Mouse (Mus musculus) forebrain, embryonic 11.5 days (tissue): Measurements from ENCODE around the gene Trim56. TPM values are rescaled to one million over a fixed set of nuclear protein-coding genes. Genes with fewer than 3 reads are reported as not detected.

Source experiments
- ATAC-seq: fragments of 200-750 bp; cut with Nextera tagmentation; replicated peaks from 2 replicates; pipeline ENCODE4 v1.8.0; 2017; ENCODE audit warnings: moderate TSS enrichment; ENCODE audit not compliant: low FRiP score
- DNase-seq: peaks from one replicate; pipeline ENCODE4 v3.0.0-alpha.2; 2017; ENCODE audit warnings: low spot score
- H3K27ac ChIP-seq: fragments of 300-500 bp; sonication (generic); 2 replicates; pipeline ENCODE4 v1.5.1; 2014; ENCODE audit warnings: low read depth, low read length
- H3K27me3 ChIP-seq: fragments of 300-500 bp; sonication (generic); 2 replicates; pipeline ENCODE4 v1.6.1; 2014; ENCODE audit warnings: mild to moderate bottlenecking, low read length, mixed read lengths; ENCODE audit not compliant: control insufficient read depth, insufficient read depth
- H3K36me3 ChIP-seq: fragments of 300-500 bp; sonication (generic); 2 replicates; pipeline ENCODE4 v1.6.1; 2014; ENCODE audit warnings: mild to moderate bottlenecking, low read length, moderate library complexity, mixed read lengths; ENCODE audit not compliant: control insufficient read depth, insufficient read depth
- H3K4me1 ChIP-seq: fragments of 300-500 bp; sonication (generic); replicated peaks from 2 replicates; pipeline ENCODE4 v1.6.1; 2014; ENCODE audit warnings: low read length, mixed read lengths; ENCODE audit not compliant: control insufficient read depth, insufficient read depth
- H3K4me2 ChIP-seq: fragments of 300-500 bp; sonication (generic); 2 replicates; pipeline ENCODE4 v1.6.1; 2014; ENCODE audit warnings: low read depth, mild to moderate bottlenecking, low read length, moderate library complexity, mixed read lengths; ENCODE audit not compliant: severe bottlenecking
- H3K4me3 ChIP-seq: fragments of 300-500 bp; sonication (generic); 2 replicates; pipeline ENCODE4 v1.5.1; 2014; ENCODE audit warnings: low read depth, low read length
- H3K9ac ChIP-seq: fragments of 300-500 bp; sonication (generic); 2 replicates; pipeline ENCODE4 v1.6.1; 2014; ENCODE audit warnings: low read length
- H3K9me3 ChIP-seq: fragments of 300-500 bp; sonication (generic); 2 replicates; pipeline ENCODE4 v1.6.1; 2016; ENCODE audit warnings: low read length, mixed read lengths; ENCODE audit not compliant: control insufficient read depth
- WGBS: fragments of 180-500 bp; shearing (Covaris S2); extraction: QIAGEN DNeasy Blood & Tissue Kit; methylation state at CpG from one replicate; pipeline ENCODE4 v1.1.7; 2014; 5-methylcytosine and 5-hydroxymethylcytosine counted together
- polyA plus RNA-seq: library from polyadenylated mRNA; unstranded; fragments of >200 nt; fragmentation: Nextera tagmentation; extraction: Ambion mirVana; gene quantifications from 2 replicates; pipeline ENCODE4 v1.2.1, GENCODE M21; 2014

Trim56 gene
- polyA plus RNA-seq, 1 experiment from 2014 or later = 6.2 TPM

DNA sequence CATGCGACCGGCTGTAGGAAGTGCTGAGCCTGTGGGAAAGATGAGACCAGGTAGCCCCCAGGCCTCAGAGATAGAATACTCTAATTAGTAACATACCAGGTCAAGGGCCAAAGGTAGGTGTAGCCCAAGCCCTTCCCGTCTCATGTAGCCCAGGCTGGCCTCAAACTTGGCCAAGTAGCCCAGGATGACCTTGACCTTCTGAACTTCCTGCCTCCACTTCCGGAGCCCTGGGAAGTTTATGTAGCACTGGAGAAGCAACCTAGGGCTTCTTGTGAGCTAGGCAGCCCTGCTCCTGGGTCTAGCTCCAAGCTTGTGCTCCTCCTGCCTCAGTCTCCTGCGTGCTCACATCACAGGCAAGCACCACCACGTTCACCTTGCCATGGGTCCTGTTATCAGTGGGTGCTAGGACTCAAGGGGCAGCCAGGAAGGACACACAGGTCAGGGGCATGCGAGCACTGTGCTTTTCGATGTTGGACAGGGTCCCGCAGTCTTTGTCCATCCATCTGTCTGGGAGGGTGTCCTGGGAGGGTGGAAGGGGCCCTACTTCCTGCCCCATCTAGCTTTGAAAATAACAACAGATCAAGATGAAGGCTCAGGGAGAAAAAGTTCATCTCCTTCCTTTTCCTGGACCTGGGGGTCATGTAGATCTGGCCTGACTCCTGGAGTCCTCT, 983 bp downstream of the Trim56 start:
- Histone ChIP-seq H3K9me3 (no peaks in the 10 kb centered on the region), H3K9ac (peak overlapping the region; percentile 73; the same call in 1 of the 2 replicates), H3K27ac (no peak overlapping the region), H3K4me2 (peak overlapping the region; percentile 53), H3K36me3 (no peaks in the 10 kb centered on the region; the same call in 1 of the 2 replicates), H3K4me1 (peaks cover 6% of the 10 kb centered on the region), H3K27me3 (no peaks in the 10 kb centered on the region), H3K4me3 (peak overlapping the region; percentile 48)
- ATAC-seq (no peak), DNase-seq (no peak)
- WGBS = 88% methylated on average over 9 of the region's 9 CpGs

DNA sequence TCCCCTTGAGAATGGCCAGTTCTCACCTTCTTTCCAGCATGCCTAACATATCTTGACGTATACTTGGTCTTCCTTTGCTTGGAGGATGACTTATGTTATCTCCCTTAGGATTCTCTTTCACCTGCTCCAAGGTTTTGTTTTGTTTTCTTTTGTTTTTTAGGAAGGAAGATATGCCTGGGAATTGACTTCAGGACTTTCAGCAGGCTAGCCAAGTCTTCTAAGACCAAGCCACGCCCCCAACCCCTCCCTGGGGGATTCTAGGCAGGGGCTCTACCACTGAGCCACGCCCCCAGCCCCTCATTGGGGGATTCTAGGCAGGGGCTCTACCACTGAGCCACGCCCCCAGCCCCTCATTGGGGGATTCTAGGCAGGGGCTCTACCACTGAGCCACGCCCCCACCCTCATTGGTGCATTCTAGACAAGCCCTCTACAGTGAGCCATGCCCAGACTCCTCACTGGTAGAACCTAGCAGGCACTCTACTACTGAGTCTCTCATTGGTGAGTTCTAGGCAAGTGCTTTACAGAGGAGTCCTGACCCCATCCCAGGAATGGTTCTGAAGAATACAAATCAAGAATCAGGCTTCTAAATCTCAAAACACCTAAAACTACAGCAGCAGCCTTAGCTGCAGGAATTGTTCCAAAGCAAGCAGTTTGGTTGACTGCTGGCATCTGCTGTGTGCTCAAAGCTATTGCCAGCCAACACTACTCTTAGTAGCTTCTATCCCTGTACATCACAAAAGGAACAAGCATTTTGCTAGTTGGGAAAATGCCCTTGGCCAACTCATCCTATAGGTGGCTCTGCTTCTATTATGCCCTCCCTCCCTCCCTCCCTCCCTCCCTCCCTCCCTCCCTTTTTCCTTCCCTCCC, 4.2 kb downstream of the Trim56 start:
- no peak overlapping the region for H3K4me3 ChIP-seq
- no peaks in the 10 kb centered on the region for H3K9me3 ChIP-seq
- H3K36me3 ChIP-seq = no peaks in the 10 kb centered on the region; the same call in 1 of the 2 replicates
- no peak for DNase-seq
- no peak overlapping the region for H3K27ac ChIP-seq
- no peak overlapping the region for H3K9ac ChIP-seq
- H3K4me2 ChIP-seq = no peak overlapping the region
- H3K27me3 ChIP-seq = no peaks in the 10 kb centered on the region
- H3K4me1 ChIP-seq = peaks cover 6% of the 10 kb centered on the region
- ATAC-seq = no peak
- 80% methylated on average over 5 of the region's 5 CpGs for WGBS

GRCm38 (mm10) chr5:137110863-137111262, 5.1 kb downstream of the Trim56 start:
- H3K27ac ChIP-seq = no peak overlapping the region
- no peak overlapping the region for H3K4me3 ChIP-seq
- no peaks in the 10 kb centered on the region; the same call in 1 of the 2 replicates for H3K36me3 ChIP-seq
- no peaks in the 10 kb centered on the region for H3K9me3 ChIP-seq
- DNase-seq (no peak), ATAC-seq (no peak)
- 94% methylated on average over 12 of the region's 12 CpGs for WGBS
- H3K27me3 ChIP-seq = no peaks in the 10 kb centered on the region
- no peak overlapping the region for H3K9ac ChIP-seq
- H3K4me2 ChIP-seq = no peak overlapping the region
- H3K4me1 ChIP-seq = peaks cover 4% of the 10 kb centered on the region

GRCm38 (mm10) chr5:137109941-137110593, 5.9 kb downstream of the Trim56 start:
- no peak for DNase-seq

DNA sequence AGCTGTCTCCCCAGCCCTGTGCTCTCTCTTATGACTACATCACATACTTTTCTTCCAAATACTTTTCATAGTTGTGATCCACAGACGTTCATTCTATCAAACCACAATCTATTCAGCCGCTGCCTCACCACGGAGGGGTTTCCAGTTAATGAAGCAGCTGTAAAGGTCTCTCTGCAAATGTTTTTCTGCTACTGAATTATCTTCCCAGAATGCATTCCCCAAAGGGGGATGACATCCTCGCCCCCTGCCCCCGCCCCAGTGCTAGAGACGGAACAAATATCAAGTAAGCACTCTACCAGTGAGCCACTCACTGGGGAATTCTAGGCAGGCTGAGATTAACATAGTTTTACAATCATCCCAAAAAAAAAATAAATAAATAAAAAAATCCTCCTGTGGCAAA, 7.9 kb downstream of the Trim56 start:
- no peak overlapping the region for H3K9ac ChIP-seq
- DNase-seq = no peak
- 0 out of 2 replicates have a peak, but pooled peaks cover 2% of the 10 kb centered on the region for H3K4me1 ChIP-seq
- no peak overlapping the region for H3K4me2 ChIP-seq
- H3K27ac ChIP-seq = no peak overlapping the region
- ATAC-seq = no peak
- no peaks in the 10 kb centered on the region for H3K27me3 ChIP-seq
- WGBS = 71% methylated on average over 6 of the region's 6 CpGs
- no peaks in the 10 kb centered on the region for H3K9me3 ChIP-seq
- H3K4me3 ChIP-seq = no peak overlapping the region
- H3K36me3 ChIP-seq = no peaks in the 10 kb centered on the region; the same call in 1 of the 2 replicates

More at GRCm38 (mm10) chr5:137109941-137110593, 5.9 kb downstream of the Trim56 start:
- no peak overlapping the region for H3K27ac ChIP-seq
- no peaks in the 10 kb centered on the region for H3K27me3 ChIP-seq
- 0 out of 2 replicates have a peak, but pooled peaks cover 2% of the 10 kb centered on the region for H3K4me1 ChIP-seq
- H3K36me3 ChIP-seq = no peaks in the 10 kb centered on the region; the same call in 1 of the 2 replicates
- no peak overlapping the region for H3K4me3 ChIP-seq
- 62% methylated on average over 25 of the region's 25 CpGs for WGBS
- no peak for ATAC-seq
- no peak overlapping the region for H3K4me2 ChIP-seq
- no peak overlapping the region for H3K9ac ChIP-seq
- no peaks in the 10 kb centered on the region for H3K9me3 ChIP-seq

DNA sequence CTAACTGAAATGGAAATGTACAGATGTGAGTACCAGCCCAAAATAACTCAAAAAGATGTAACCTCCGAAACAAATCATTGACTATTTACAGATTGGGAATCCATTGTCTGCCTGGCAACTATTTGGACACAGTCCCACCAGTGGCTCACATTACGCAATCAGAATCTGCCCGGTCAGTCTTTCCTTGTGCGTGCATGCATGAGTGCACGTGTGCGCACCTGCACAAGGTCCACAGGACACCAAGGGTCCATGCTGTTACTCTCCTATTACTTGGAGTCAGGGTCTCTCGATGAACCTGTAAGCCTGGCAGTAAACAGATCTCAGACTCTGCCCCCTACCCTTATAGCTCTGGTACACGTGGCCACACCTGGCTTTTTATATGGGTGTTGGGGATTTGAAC, 8.3 kb downstream of the Trim56 start:
- ATAC-seq (no peak), DNase-seq (no peak)
- Histone ChIP-seq H3K9ac (no peak overlapping the region), H3K9me3 (no peaks in the 10 kb centered on the region), H3K4me2 (no peak overlapping the region), H3K4me1 (0 out of 2 replicates have a peak, but pooled peaks cover 2% of the 10 kb centered on the region), H3K36me3 (no peaks in the 10 kb centered on the region), H3K27ac (no peak overlapping the region), H3K4me3 (no peak overlapping the region), H3K27me3 (no peaks in the 10 kb centered on the region)
- 87% methylated on average over 8 of the region's 8 CpGs for WGBS

DNA sequence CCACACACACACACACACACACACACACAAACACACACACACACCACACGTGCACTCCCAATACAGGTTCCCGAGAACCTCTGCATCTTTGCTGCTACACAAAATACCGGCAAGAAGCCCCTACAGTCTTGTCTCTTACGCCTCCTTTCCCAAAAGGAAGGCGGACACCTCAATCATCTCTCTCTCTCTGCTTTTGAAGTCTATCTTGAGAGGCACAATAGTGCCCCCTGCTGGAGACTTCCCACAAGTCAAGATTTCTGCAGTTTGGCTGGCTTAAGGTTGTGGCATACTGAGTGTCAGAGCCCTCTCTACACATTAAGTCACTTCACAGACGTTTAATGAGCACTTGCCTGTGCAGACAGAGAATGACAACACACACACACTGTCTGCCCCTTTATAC, 9.0 kb downstream of the Trim56 start:
- no peaks in the 10 kb centered on the region for H3K36me3 ChIP-seq
- 8% methylated on average over 6 of the region's 6 CpGs for whole genome bisulfite sequencing
- H3K9ac ChIP-seq = no peak overlapping the region
- H3K27ac ChIP-seq = no peak overlapping the region
- H3K27me3 ChIP-seq = no peaks in the 10 kb centered on the region
- ATAC-seq = 0 out of 2 replicates have a peak, but pooled peaks have one; percentile 24
- 0 out of 2 replicates have a peak, but pooled peaks cover 2% of the 10 kb centered on the region for H3K4me1 ChIP-seq
- no peaks in the 10 kb centered on the region for H3K9me3 ChIP-seq
- DNase-seq = peak; percentile 88
- H3K4me2 ChIP-seq = no peak overlapping the region
- no peak overlapping the region for H3K4me3 ChIP-seq

GRCm38 (mm10) chr5:137106434-137106833, 9.6 kb downstream of the Trim56 start:
- WGBS = 74% methylated on average over 4 of the region's 4 CpGs
- Histone ChIP-seq H3K4me1 (0 out of 2 replicates have a peak, but pooled peaks cover 2% of the 10 kb centered on the region), H3K4me3 (no peak overlapping the region), H3K9ac (no peak overlapping the region), H3K9me3 (no peaks in the 10 kb centered on the region), H3K36me3 (no peaks in the 10 kb centered on the region), H3K27ac (no peak overlapping the region), H3K4me2 (no peak overlapping the region), H3K27me3 (no peaks in the 10 kb centered on the region)
- ATAC-seq = no peak
- DNase-seq = no peak
